Mouse (Mus musculus) neural tube, embryonic 15.5 days (tissue): ENCODE data around the gene Mbnl1. TPM values are rescaled to one million over a fixed set of nuclear protein-coding genes. Genes with fewer than 3 reads are reported as not detected.
A peak's percentile ranks its signal among the peaks of the same experiment; 100 is the strongest.
"Not testable (repeated sequence)": the region's sequence is repeated elsewhere in the genome, so short reads cannot be mapped to it uniquely, and the experiment has no call there.

ENCODE experiments used
- ATAC-seq: fragments of 200-750 bp; cut with Nextera tagmentation; 2 replicates; pipeline ENCODE4 v1.8.0; 2017; ENCODE audit warnings: mild to moderate bottlenecking, moderate TSS enrichment, moderate library complexity; ENCODE audit not compliant: low FRiP score
- H3K27ac ChIP-seq: fragments of 300-500 bp; sonication (generic); replicated peaks from 2 replicates; pipeline ENCODE4 v1.5.1; 2015; ENCODE audit warnings: mild to moderate bottlenecking, inconsistent platforms
- H3K27me3 ChIP-seq: fragments of 300-500 bp; sonication (generic); replicated peaks from 2 replicates; pipeline ENCODE4 v1.6.1; 2015; ENCODE audit warnings: inconsistent platforms
- H3K36me3 ChIP-seq: fragments of 300-500 bp; sonication (generic); 2 replicates; pipeline ENCODE4 v1.6.1; 2015; ENCODE audit warnings: inconsistent platforms
- H3K4me1 ChIP-seq: fragments of 300-500 bp; sonication (generic); 2 replicates; pipeline ENCODE4 v1.6.1; 2015; ENCODE audit warnings: inconsistent platforms
- H3K4me2 ChIP-seq: fragments of 300-500 bp; sonication (generic); 2 replicates; pipeline ENCODE4 v1.6.1; 2015; ENCODE audit warnings: inconsistent platforms, mild to moderate bottlenecking, moderate library complexity
- H3K4me3 ChIP-seq: fragments of 300-500 bp; sonication (generic); replicated peaks from 2 replicates; pipeline ENCODE4 v1.5.1; 2015; ENCODE audit warnings: mild to moderate bottlenecking, inconsistent platforms
- H3K9ac ChIP-seq: fragments of 300-500 bp; sonication (generic); replicated peaks from 2 replicates; pipeline ENCODE4 v1.6.1; 2015; ENCODE audit warnings: mild to moderate bottlenecking, inconsistent platforms
- H3K9me3 ChIP-seq: fragments of 300-500 bp; sonication (generic); replicated peaks from 2 replicates; pipeline ENCODE4 v1.6.1; 2016; ENCODE audit warnings: inconsistent platforms
- WGBS: fragments of 180-500 bp; shearing (Covaris S2); methylation state at CpG from one replicate; pipeline ENCODE4 v1.1.7; 2015; ENCODE audit warnings: mixed read lengths; 5-methylcytosine and 5-hydroxymethylcytosine counted together
- polyA plus RNA-seq: library from polyadenylated mRNA; unstranded; fragments of >200 nt; fragmentation: Nextera tagmentation; extraction: Ambion mirVana; gene quantifications from 2 replicates; pipeline ENCODE4 v1.2.1, GENCODE M21; 2015

Gene Mbnl1
- 48.7 and 79.3 TPM in 2 replicates for polyA plus RNA-seq

DNA sequence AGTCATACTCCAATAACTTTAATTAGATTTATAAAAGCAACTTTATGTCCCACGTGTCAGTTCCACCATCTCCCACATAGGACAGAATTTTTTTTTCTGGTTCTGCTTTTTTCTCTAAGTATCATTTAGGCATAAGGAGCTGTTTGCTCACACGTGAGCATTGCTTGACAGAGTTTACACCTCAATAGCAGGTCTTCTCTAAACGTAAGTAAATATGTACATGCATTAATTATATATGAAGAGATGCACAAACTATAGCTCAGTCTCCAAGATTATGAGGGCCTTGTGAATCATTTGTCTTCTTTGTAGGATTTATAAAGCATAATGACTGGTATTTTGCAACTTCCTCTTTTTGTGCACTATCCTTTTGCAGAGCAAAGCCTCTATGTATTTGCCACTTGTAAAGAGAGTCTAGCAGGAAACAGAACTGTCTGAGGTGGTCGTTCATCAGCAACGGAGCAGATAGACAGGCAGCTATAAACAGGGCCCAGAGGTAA is at the start of gene Mbnl1:
Gene Mbnl1 (plus strand): TSS at position 150 of the 497 bp plus-strand sequence.
- 69% methylated on average over 5 of the region's 5 CpGs for WGBS
- Histone ChIP-seq H3K27ac (no peak within 1 kb of the TSS), H3K4me2 (no peak within 1 kb of the TSS), H3K4me1 (no peaks in the 10 kb centered on the region), H3K9me3 (no peaks in the 10 kb centered on the region), H3K27me3 (no peaks in the 10 kb centered on the region), H3K4me3 (no peak within 1 kb of the TSS), H3K9ac (no peak within 1 kb of the TSS), H3K36me3 (no peaks in the 10 kb centered on the region)
- no peak for ATAC-seq

DNA sequence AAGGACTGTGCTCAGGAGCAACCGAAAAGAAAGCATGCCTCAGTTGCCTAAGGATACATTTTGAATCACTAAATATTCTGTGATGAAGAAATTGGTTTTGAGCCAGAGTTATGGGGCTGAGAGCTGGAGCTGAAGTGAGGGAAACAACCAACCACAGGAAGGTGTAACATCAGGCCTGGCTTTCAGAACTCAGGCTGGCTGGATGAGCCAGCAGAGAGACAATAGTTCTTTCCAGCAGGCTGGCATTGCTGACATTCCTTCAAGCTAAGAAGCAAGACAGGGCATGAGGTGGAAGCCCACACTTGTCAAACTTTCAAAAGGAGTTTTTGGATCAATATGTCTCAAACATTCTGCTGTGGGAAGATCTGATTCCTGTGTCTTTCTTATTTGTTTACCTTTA is 48.5 kb upstream of the Mbnl1 start:
- Histone ChIP-seq H3K4me2 (no peak overlapping the region), H3K36me3 (no peaks in the 10 kb centered on the region), H3K9me3 (no peaks in the 10 kb centered on the region), H3K4me3 (no peak overlapping the region), H3K9ac (no peak overlapping the region), H3K27ac (no peak overlapping the region), H3K27me3 (no peaks in the 10 kb centered on the region), H3K4me1 (no peaks in the 10 kb centered on the region)
- no peak for ATAC-seq
- WGBS = 93% methylated on average over 1 of the region's 1 CpGs

- ATAC-seq = no peak
- H3K27ac ChIP-seq = no peak overlapping the region
- H3K36me3 ChIP-seq = no peaks in the 10 kb centered on the region
- WGBS = 93% methylated on average over 5 of the region's 5 CpGs
- no peak overlapping the region for H3K4me3 ChIP-seq
- no peaks in the 10 kb centered on the region for H3K4me1 ChIP-seq
- H3K9me3 ChIP-seq = no peaks in the 10 kb centered on the region
- no peaks in the 10 kb centered on the region for H3K27me3 ChIP-seq
- no peak overlapping the region for H3K9ac ChIP-seq
- no peak overlapping the region for H3K4me2 ChIP-seq
These were observed 43.6 kb upstream of the Mbnl1 start for GRCm38 (mm10) chr3:60429049-60429448.

- Histone ChIP-seq H3K4me1 (no peaks in the 10 kb centered on the region), H3K36me3 (no peaks in the 10 kb centered on the region), H3K9ac (no peak overlapping the region), H3K4me3 (no peak overlapping the region), H3K27ac (no peak overlapping the region), H3K4me2 (no peak overlapping the region), H3K9me3 (no peaks in the 10 kb centered on the region), H3K27me3 (no peaks in the 10 kb centered on the region)
- no peak for ATAC-seq
These were observed 35.4 kb upstream of the Mbnl1 start for GRCm38 (mm10) chr3:60437254-60437653.

- WGBS = 85% methylated on average over 1 of the region's 1 CpGs
- no peak overlapping the region for H3K27ac ChIP-seq
- H3K4me1 ChIP-seq = no peaks in the 10 kb centered on the region
- H3K9me3 ChIP-seq = no peaks in the 10 kb centered on the region
- H3K36me3 ChIP-seq = no peaks in the 10 kb centered on the region
- H3K4me3 ChIP-seq = no peak overlapping the region
- H3K9ac ChIP-seq = no peak overlapping the region
- no peak for ATAC-seq
- no peak overlapping the region for H3K4me2 ChIP-seq
- H3K27me3 ChIP-seq = no peaks in the 10 kb centered on the region
These were observed 34.9 kb upstream of the Mbnl1 start for GRCm38 (mm10) chr3:60437678-60438232.

GRCm38 (mm10) chr3:60438715-60439114 is 33.9 kb upstream of the Mbnl1 start:
- Histone ChIP-seq H3K9ac (no peak overlapping the region), H3K27ac (no peak overlapping the region), H3K9me3 (no peaks in the 10 kb centered on the region), H3K4me1 (no peaks in the 10 kb centered on the region), H3K36me3 (no peaks in the 10 kb centered on the region), H3K4me2 (no peak overlapping the region), H3K4me3 (no peak overlapping the region), H3K27me3 (no peaks in the 10 kb centered on the region)
- 95% methylated on average over 1 of the region's 1 CpGs for WGBS
- ATAC-seq = no peak

GRCm38 (mm10) chr3:60461828-60462521 is 10.7 kb upstream of the Mbnl1 start:
- no peaks in the 10 kb centered on the region for H3K9me3 ChIP-seq
- no peaks in the 10 kb centered on the region for H3K27me3 ChIP-seq
- H3K4me3 ChIP-seq = no peak overlapping the region
- WGBS = 50% methylated on average over 6 of the region's 6 CpGs
- no peak overlapping the region for H3K9ac ChIP-seq
- no peak overlapping the region for H3K4me2 ChIP-seq
- H3K27ac ChIP-seq = peak overlapping the region; percentile 7; the same call in 1 of the 2 replicates
- H3K4me1 ChIP-seq = no peaks in the 10 kb centered on the region
- peak; percentile 86 for ATAC-seq
- H3K36me3 ChIP-seq = no peaks in the 10 kb centered on the region

- H3K4me2 ChIP-seq, H3K9me3 ChIP-seq, H3K4me1 ChIP-seq, H3K36me3 ChIP-seq, H3K9ac ChIP-seq, H3K4me3 ChIP-seq, ATAC-seq, H3K27me3 ChIP-seq, H3K27ac ChIP-seq: not testable (repeated sequence)
- 91% methylated on average over 2 of the region's 3 CpGs for WGBS
These were observed 4.0 kb upstream of the Mbnl1 start for GRCm38 (mm10) chr3:60468667-60469066.

DNA sequence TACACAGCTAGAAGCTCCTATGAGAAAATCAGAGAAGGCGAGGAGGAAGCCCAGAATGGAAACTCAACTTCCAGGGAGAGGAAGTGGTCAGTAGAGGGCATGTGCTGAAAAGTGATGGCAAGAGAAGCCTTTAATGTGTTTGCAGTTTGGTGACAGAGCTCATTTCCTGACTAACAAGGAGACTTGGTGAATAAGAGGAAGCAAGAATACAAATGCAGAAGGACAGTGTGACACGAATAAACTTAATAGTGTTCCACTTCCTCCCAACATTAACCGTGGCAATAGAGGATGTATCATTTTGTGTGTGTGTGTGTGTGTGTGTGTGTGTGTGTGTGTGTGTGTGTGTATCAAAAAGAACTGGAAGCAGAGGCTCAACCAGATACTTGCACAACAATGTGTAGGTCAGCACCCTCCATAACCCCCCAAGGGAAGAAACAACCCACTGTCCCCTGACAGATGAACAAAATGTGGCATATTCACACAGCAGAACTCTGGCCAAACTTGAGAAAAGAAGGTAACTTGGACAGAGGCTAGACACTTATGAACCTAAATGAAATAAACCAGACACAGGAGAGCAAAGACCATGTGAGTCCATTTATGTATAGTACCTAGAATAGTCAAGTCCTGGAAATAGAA is 3.3 kb upstream of the Mbnl1 start:
- H3K27ac ChIP-seq, H3K4me1 ChIP-seq, ATAC-seq, H3K4me3 ChIP-seq, H3K4me2 ChIP-seq, H3K9me3 ChIP-seq, H3K9ac ChIP-seq, H3K27me3 ChIP-seq, H3K36me3 ChIP-seq: not testable (repeated sequence)
- whole genome bisulfite sequencing = 56% methylated on average over 2 of the region's 3 CpGs

GRCm38 (mm10) chr3:60472011-60472680 is 484 bp upstream of the Mbnl1 start:
- H3K9me3 ChIP-seq = no peaks in the 10 kb centered on the region
- H3K36me3 ChIP-seq = no peaks in the 10 kb centered on the region
- WGBS = 93% methylated on average over 2 of the region's 2 CpGs
- H3K27ac ChIP-seq = no peak overlapping the region
- ATAC-seq = no peak
- no peaks in the 10 kb centered on the region for H3K4me1 ChIP-seq
- no peaks in the 10 kb centered on the region for H3K27me3 ChIP-seq
- no peak overlapping the region for H3K4me2 ChIP-seq
- H3K4me3 ChIP-seq = no peak overlapping the region
- no peak overlapping the region for H3K9ac ChIP-seq

DNA sequence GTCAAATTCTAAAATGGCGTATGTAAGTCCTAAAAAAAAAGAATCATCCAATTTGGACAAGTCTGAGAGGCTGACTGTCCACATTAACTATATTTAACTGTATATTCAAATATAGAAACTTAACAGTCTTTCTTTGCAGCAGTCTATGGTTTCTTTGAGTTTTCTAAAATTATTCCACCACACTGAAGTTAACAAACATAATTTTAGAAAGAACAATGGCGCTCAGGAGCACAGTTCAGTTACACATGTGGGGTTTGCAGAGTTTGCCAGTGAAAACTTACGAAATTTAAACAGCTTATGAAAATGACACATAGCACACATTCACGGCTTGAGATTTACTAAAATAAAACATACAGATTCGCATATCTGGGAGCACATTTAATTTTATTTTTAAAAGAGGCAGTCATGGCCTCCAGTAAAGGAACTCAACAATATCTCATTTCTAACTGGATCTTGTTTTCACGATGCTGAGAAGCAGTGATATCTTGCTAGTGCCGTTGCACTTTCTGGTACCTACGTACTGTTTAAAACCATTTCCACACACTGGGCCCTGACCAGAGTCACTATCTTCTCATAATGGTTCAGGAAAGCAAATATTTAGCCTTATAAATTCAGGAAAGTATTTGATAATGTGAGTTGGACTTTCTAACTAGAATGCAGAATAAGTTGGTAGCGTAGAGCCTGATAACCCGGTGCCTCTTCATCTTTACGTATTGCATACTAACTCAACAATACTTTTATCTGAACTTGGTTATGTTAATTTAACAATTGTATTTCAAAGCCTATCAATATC is 1.4 kb downstream of the Mbnl1 start:
- no peak overlapping the region for H3K9ac ChIP-seq
- no peaks in the 10 kb centered on the region for H3K27me3 ChIP-seq
- no peak overlapping the region for H3K27ac ChIP-seq
- no peak for ATAC-seq
- no peak overlapping the region for H3K4me3 ChIP-seq
- no peaks in the 10 kb centered on the region for H3K9me3 ChIP-seq
- WGBS = 89% methylated on average over 11 of the region's 11 CpGs
- H3K36me3 ChIP-seq = no peaks in the 10 kb centered on the region
- no peak overlapping the region for H3K4me2 ChIP-seq
- no peaks in the 10 kb centered on the region for H3K4me1 ChIP-seq
